Mouse (Mus musculus): ENCODE data around the gene Dlg4. TPM values are rescaled to one million over a fixed set of nuclear protein-coding genes. Genes with fewer than 3 reads are reported as not detected.

Dlg4 gene
- total RNA-seq (2022), result 1 to 10 TPM; 3.3 to 6.9 (median 4.2) TPM

DNA sequence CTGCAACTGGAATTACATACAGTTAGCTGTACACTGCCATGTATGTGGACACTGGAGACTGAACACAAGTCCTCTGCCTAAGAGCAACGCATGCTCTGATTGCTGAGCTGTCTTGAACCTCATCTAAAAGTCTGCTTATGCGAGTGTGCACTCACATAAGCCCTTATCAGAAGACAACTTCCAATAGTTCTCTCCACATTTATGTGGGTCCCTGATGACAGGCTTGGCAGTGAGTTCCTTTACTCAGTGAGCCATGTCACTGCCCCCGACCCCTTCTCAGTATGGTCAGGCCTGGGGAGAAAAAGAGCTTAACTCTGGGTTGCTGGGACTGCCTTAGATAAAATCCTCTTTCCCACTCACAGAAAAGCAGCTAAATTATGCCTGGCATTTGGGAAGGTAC, at the start of gene Dlg4:
Gene Dlg4 (plus strand): TSS at position 274 of the 400 bp plus-strand sequence.
- no peak for DNase-seq (ENCODE audit: low spot score in 2 of 2)

GRCm38 (mm10) chr11:69968793-69969192, 47.9 kb upstream of the Dlg4 start:
- no peak for DNase-seq (ENCODE audit: low spot score in 2 of 2)

DNA sequence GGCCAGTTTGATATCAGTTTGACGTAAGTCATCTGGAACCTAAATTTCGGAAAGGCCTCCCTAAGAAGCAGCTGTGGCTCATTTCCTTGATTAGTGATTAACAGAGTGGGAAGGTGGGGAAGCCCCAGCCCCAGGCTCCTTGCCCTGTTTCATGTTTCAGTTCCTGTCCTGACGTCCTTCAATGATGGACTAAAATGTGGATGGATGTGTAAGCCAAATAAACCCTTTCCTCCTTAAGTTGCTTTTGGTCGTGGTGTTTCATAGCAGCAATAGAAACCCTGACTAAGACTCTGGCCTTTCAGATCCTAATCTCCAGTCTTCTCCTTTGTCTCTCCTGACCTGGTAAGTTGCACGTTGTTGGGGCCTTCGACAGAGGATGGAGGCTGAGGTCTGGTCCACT, 46.5 kb upstream of the Dlg4 start:
- no peak for DNase-seq (ENCODE audit: low spot score in 2 of 2)

GRCm38 (mm10) chr11:69970775-69971174, 46.0 kb upstream of the Dlg4 start:
- no peak for DNase-seq (ENCODE audit: low spot score in 2 of 2)

DNA sequence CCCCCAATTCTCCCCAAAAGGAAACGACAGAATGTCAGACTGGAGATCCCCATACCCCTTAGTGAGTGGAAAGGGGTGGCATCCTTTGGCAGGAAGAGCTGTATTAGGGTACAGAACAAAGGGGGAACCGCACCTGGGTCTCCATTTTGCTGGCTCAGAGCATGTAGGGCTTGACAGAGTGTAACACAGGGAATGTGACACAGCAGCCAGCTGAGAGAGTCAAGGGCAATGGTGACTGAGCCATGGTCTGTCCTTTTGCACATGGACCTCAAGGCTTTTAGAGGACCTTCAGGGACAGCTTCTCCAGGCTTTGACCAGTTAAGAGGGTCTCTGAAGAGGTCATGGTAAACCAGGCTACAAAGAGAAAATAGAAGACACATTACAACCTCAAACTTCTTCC, 41.8 kb upstream of the Dlg4 start:
- no peak for DNase-seq (ENCODE audit: low spot score in 2 of 2)

DNA sequence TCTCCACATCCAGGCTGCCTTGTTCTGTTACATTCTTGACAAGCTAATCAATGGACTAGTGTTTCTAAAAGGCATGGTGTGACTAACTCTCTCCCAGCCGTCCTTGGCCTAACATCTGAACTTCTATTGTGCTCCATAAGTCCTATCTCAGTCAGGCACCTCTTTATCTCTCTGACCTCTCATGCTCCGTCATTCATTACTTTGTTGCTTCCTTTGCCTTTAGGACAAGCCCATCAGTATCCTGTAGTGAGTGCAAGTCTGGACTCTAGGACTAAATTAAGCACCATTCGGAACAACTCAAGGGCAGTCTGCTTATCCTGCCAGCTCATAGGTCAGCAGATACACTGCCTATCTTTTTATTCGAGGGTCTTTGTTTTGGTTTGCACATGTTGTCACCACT, 40.5 kb upstream of the Dlg4 start:
- no peak for DNase-seq (ENCODE audit: low spot score in 2 of 2)

GRCm38 (mm10) chr11:69979827-69980195, 36.9 kb upstream of the Dlg4 start:
- no peak for DNase-seq (ENCODE audit: low spot score in 2 of 2)

- DNase-seq (ENCODE audit: low spot score in 2 of 2), result peak; percentile 96 to 98
Measured at GRCm38 (mm10) chr11:69980196-69981140, 36.3 kb upstream of the Dlg4 start.

- no peak for DNase-seq (ENCODE audit: low spot score in 2 of 2)
Measured at GRCm38 (mm10) chr11:69981141-69981762, 35.5 kb upstream of the Dlg4 start, which contains the start of gene Ctdnep1. Ctdnep1 (plus strand) TSS chr11:69981156.

DNA sequence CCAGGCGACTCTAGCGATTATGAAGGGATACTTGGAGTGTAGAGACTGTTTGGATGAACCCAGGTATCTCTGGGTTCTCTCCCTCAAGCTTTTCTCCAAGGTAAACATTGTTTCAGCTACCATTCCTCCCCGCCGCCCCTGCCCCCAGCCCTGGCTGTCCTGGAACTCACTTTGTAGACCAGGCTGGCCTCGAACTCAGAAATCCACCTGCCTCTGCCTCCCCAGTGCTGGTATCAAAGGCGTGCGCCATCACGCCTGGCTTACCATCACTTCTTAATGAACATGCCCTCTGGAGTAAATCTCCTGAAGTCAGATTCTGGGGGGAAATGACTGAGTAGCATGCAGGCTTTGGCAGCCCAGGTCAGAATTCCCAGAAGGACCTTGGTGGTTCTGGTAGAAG, 34.5 kb upstream of the Dlg4 start, which contains the start of gene Elp5:
Gene Elp5 (minus strand): TSS at position 293 of the 400 bp plus-strand sequence.
- DNase-seq (ENCODE audit: low spot score in 2 of 2), result no peak

- DNase-seq (ENCODE audit: low spot score in 2 of 2), result peak; percentile 52 to 65
Measured at GRCm38 (mm10) chr11:69982877-69983276, 33.9 kb upstream of the Dlg4 start.

- DNase-seq (ENCODE audit: low spot score in 2 of 2), result peak; percentile 66 to 75
Measured at GRCm38 (mm10) chr11:69983377-69983776, 33.4 kb upstream of the Dlg4 start.

- no peak for DNase-seq (ENCODE audit: low spot score in 2 of 2)
Measured at GRCm38 (mm10) chr11:69984431-69984830, 32.3 kb upstream of the Dlg4 start.

- DNase-seq (ENCODE audit: low spot score in 2 of 2), result no peak
Measured at GRCm38 (mm10) chr11:69989949-69990348, 26.8 kb upstream of the Dlg4 start.

GRCm38 (mm10) chr11:69990850-69991691, 25.7 kb upstream of the Dlg4 start, which contains the start of gene Gabarap:
Gabarap (plus strand) TSS chr11:69991143.
- DNase-seq (ENCODE audit: low spot score in 2 of 2), result peak; percentile 93 to 95

- DNase-seq (ENCODE audit: low spot score in 2 of 2), result no peak
Measured at GRCm38 (mm10) chr11:69991711-69992110, 25.0 kb upstream of the Dlg4 start.

DNA sequence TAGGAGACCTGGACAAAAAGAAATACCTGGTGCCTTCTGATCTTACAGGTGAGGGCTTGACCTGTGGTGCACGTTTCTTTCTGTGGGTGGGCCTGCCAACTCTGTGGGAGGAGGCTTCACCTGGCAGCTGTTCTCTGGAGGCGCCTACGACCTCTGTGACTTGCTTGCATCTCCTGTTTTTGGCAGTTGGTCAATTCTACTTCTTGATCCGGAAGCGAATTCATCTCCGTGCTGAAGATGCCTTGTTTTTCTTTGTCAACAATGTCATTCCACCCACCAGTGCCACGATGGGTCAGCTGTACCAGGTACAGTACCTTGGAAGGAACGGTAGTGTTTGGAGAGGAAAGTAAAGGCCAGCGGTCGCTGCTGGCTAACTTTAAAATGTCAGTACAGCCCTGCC, 24.3 kb upstream of the Dlg4 start:
- no peak for DNase-seq (ENCODE audit: low spot score in 2 of 2)

- no peak for DNase-seq (ENCODE audit: low spot score in 2 of 2)
Measured at GRCm38 (mm10) chr11:69992932-69993331, 23.8 kb upstream of the Dlg4 start.

DNA sequence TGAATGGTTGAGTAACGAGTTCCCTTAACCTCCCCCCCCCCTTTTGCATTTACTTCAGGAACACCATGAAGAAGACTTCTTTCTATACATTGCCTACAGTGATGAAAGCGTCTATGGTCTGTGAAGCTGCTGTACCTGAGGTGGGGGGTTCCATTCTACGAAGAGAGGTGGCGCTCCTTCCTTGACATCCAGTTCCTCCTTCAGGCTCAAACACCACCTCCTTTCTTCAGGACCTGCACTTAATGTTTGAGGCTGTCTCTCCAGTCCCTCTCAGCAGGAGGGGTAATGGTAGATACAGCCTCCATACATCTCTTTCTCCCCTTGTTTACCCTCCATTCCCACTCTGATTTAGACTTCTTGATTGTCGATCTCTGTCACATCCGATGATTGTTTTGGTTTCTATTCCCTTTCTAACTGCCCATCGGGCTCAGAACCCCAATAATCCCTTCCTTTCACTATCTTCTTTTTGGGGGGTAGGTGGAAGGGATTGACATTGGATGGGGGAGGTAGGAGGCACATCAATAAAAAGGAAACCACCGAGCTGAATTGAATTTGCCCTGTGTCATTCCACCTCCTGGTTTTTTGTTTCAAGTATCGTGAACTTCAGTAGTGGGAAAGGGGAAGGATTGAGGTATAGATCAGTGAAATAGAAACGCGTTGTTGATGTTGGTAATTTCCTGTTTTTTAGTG, 22.2 kb upstream of the Dlg4 start:
- no peak for DNase-seq (ENCODE audit: low spot score in 2 of 2)

- peak; percentile 94 to 98 for DNase-seq (ENCODE audit: low spot score in 2 of 2)
Measured at GRCm38 (mm10) chr11:69995391-69995960, 21.3 kb upstream of the Dlg4 start, which contains the start of gene Phf23. Phf23 (plus strand) TSS chr11:69995777.
